Mouse (Mus musculus) kidney, embryonic 15.5 days (tissue): ENCODE results near the gene Znrf2. TPM values are rescaled to one million over a fixed set of nuclear protein-coding genes. Genes with fewer than 3 reads are reported as not detected.
"Not testable (repeated sequence)": the region's sequence is repeated elsewhere in the genome, so short reads cannot be mapped to it uniquely, and the experiment has no call there.

Experiments used
- ATAC-seq: fragments of 200-750 bp; cut with Nextera tagmentation; replicated peaks from 2 replicates; pipeline ENCODE4 v1.8.0; 2017; ENCODE audit warnings: moderate TSS enrichment; ENCODE audit not compliant: low FRiP score
- H3K27ac ChIP-seq: fragments of 300-500 bp; sonication (generic); 2 replicates; pipeline ENCODE4 v1.5.1; 2015; ENCODE audit warnings: mild to moderate bottlenecking, inconsistent platforms
- H3K27me3 ChIP-seq: fragments of 300-500 bp; sonication (generic); 2 replicates; pipeline ENCODE4 v1.6.1; 2015; ENCODE audit warnings: inconsistent platforms
- H3K36me3 ChIP-seq: fragments of 300-500 bp; sonication (generic); 2 replicates; pipeline ENCODE4 v1.6.1; 2015; ENCODE audit warnings: inconsistent platforms
- H3K4me1 ChIP-seq: fragments of 300-500 bp; sonication (generic); 2 replicates; pipeline ENCODE4 v1.6.1; 2015; ENCODE audit warnings: inconsistent platforms
- H3K4me2 ChIP-seq: fragments of 300-500 bp; sonication (generic); 2 replicates; pipeline ENCODE4 v1.6.1; 2015; ENCODE audit warnings: moderate library complexity, mild to moderate bottlenecking, inconsistent platforms
- H3K4me3 ChIP-seq: fragments of 300-500 bp; sonication (generic); replicated peaks from 2 replicates; pipeline ENCODE4 v1.5.1; 2015; ENCODE audit warnings: mild to moderate bottlenecking, inconsistent platforms
- H3K9ac ChIP-seq: fragments of 300-500 bp; sonication (generic); 2 replicates; pipeline ENCODE4 v1.6.1; 2015; ENCODE audit warnings: mild to moderate bottlenecking, inconsistent platforms
- H3K9me3 ChIP-seq: fragments of 300-500 bp; sonication (generic); replicated peaks from 2 replicates; pipeline ENCODE4 v1.6.1; 2016; ENCODE audit warnings: inconsistent platforms
- WGBS: fragments of 180-500 bp; shearing (Covaris S2); methylation state at CpG from one replicate; pipeline ENCODE4 v1.1.7; 2015; ENCODE audit warnings: mixed read lengths; 5-methylcytosine and 5-hydroxymethylcytosine counted together
- polyA plus RNA-seq: library from polyadenylated mRNA; unstranded; fragments of >200 nt; fragmentation: Nextera tagmentation; extraction: Ambion mirVana; gene quantifications from 2 replicates; pipeline ENCODE4 v1.2.1, GENCODE M21; 2015

Znrf2 gene
- polyA plus RNA-seq, 1 experiment from 2014 or later = 4.1 TPM

- ATAC-seq = peak; percentile 43; the same call in 1 of the 2 replicates
- Histone ChIP-seq H3K36me3 (no peaks in the 10 kb centered on the region), H3K27ac (no peak overlapping the region), H3K9ac (no peak overlapping the region), H3K4me2 (no peak overlapping the region), H3K4me3 (no peak overlapping the region), H3K4me1 (peaks cover 21% of the 10 kb centered on the region), H3K9me3 (no peaks in the 10 kb centered on the region), H3K27me3 (no peaks in the 10 kb centered on the region)
- WGBS = 61% methylated on average over 8 of the region's 8 CpGs
These were observed 14.5 kb downstream of the Znrf2 start for GRCm38 (mm10) chr6:54831069-54831720.

DNA sequence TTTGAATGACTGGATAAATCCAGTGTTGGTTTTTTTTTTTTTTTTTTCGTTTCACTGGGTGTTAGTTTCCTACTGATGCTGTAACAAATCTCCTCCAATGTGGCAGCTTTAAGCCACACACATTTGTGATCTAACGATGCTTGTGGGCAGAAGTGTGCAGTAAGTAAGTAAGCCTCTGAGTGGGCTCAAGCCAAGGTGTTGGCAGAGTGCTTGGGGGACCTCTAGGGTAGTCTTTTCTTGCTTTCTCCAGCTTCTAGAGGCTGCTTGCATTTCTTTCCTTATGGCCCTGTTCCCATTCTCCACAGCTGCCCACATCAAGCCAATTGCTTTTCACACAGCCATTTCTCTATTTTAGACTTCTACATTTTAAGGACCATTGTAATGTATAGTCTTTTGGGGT lies 16.7 kb downstream of the Znrf2 start:
- H3K4me1 ChIP-seq = peaks cover 21% of the 10 kb centered on the region
- 68% methylated on average over 2 of the region's 2 CpGs for WGBS
- no peak overlapping the region for H3K27ac ChIP-seq
- no peak overlapping the region for H3K9ac ChIP-seq
- no peaks in the 10 kb centered on the region for H3K27me3 ChIP-seq
- ATAC-seq = no peak
- no peak overlapping the region for H3K4me3 ChIP-seq
- H3K9me3 ChIP-seq = no peaks in the 10 kb centered on the region
- no peaks in the 10 kb centered on the region for H3K36me3 ChIP-seq
- H3K4me2 ChIP-seq = no peak overlapping the region

GRCm38 (mm10) chr6:54836666-54837065 lies 19.9 kb downstream of the Znrf2 start:
- Histone ChIP-seq H3K9ac (no peak overlapping the region), H3K4me1 (no peaks in the 10 kb centered on the region), H3K36me3 (no peaks in the 10 kb centered on the region), H3K27ac (no peak overlapping the region), H3K27me3 (no peaks in the 10 kb centered on the region), H3K4me3 (no peak overlapping the region), H3K4me2 (no peak overlapping the region), H3K9me3 (peaks cover 6% of the 10 kb centered on the region; the same call in 1 of the 2 replicates)
- no peak for ATAC-seq

GRCm38 (mm10) chr6:54841399-54841798 lies 24.7 kb downstream of the Znrf2 start:
- H3K4me3 ChIP-seq = no peak overlapping the region
- no peak for ATAC-seq
- no peaks in the 10 kb centered on the region for H3K36me3 ChIP-seq
- H3K27me3 ChIP-seq = no peaks in the 10 kb centered on the region
- H3K4me1 ChIP-seq = peaks cover 14% of the 10 kb centered on the region
- no peak overlapping the region for H3K9ac ChIP-seq
- H3K4me2 ChIP-seq = no peak overlapping the region
- peaks cover 6% of the 10 kb centered on the region; the same call in 1 of the 2 replicates for H3K9me3 ChIP-seq
- H3K27ac ChIP-seq = no peak overlapping the region

DNA sequence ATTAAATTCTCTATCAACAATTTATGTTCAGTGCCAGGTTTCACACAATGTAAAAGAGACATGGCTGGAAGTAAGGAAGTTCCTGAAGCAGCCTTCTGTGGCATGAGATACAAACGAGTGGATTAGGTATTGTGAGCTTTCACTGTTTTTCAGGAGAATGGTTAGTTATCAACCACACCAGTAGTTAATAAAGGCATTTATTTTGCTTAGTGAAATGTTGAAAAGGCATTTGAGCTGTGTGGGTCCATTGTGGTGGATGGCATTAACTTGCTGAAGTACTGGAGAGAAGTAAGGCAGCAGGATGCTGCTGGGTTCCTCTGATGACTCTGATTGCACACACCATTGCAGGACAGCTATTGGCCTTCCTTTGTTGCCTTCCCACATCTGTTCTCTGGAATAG lies 25.3 kb downstream of the Znrf2 start:
- no peak overlapping the region for H3K4me3 ChIP-seq
- H3K9me3 ChIP-seq = peaks cover 6% of the 10 kb centered on the region; the same call in 1 of the 2 replicates
- H3K36me3 ChIP-seq = no peaks in the 10 kb centered on the region
- 48% methylated on average over 1 of the region's 1 CpGs for WGBS
- no peak overlapping the region for H3K4me2 ChIP-seq
- H3K27me3 ChIP-seq = no peaks in the 10 kb centered on the region
- H3K4me1 ChIP-seq = peaks cover 14% of the 10 kb centered on the region
- no peak for ATAC-seq
- no peak overlapping the region for H3K9ac ChIP-seq
- H3K27ac ChIP-seq = no peak overlapping the region

- Histone ChIP-seq H3K4me1 (peaks cover 20% of the 10 kb centered on the region; the same call in 1 of the 2 replicates), H3K4me3 (no peak overlapping the region), H3K27ac (no peak overlapping the region), H3K27me3 (no peaks in the 10 kb centered on the region), H3K9me3 (no peaks in the 10 kb centered on the region), H3K36me3 (no peaks in the 10 kb centered on the region), H3K4me2 (no peak overlapping the region), H3K9ac (no peak overlapping the region)
- ATAC-seq = no peak
- WGBS = 65% methylated on average over 3 of the region's 3 CpGs
These were observed 31.8 kb downstream of the Znrf2 start for GRCm38 (mm10) chr6:54848546-54848945.

DNA sequence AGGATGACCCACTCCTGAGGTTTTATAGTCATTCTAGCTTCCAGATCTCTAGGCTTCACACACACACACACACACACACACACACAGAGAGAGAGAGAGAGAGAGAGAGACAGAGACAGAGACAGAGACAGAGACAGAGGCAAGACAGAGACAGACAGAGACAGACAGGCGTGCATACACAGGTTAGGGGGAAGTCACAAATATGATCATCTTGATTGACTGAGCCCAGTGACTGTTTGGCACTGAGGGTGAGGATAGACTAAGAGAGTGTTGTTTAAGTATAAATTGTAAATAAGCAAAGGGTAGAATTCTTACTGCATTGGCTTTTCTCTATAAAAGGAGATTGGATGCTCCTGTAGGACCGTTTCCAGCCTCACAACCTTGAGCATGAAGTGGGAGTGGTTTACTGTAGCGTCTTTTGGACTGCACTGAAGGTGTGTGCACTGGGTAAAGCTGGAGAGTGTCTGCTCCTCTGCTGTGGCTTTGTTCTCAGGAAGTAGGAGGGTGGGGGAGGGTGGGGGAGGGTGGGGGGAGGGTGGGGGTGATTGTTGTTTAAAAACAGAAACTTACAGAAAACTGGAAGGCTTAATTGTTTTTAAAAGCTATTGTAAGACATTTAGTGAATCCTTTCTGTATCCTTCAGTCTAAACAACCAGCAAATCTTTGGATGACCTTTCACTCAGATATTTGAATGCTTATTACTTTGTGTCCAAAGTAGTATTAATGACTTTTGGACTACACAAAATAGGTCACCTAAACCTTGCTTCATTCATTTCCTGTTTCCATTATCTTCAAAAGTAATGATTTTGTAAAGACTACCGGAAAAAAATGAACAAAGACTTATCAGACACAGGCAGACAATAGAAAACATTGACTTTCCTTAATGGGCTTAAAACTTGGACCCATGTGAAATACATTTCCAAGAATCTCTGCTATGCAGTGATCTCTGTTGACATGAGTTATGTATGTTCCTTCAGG lies 32.8 kb downstream of the Znrf2 start:
- no peaks in the 10 kb centered on the region for H3K9me3 ChIP-seq
- peaks cover 16% of the 10 kb centered on the region; the same call in 1 of the 2 replicates for H3K4me1 ChIP-seq
- no peak for ATAC-seq
- H3K27me3 ChIP-seq = no peaks in the 10 kb centered on the region
- H3K27ac ChIP-seq = no peak overlapping the region
- H3K4me3 ChIP-seq = no peak overlapping the region
- H3K9ac ChIP-seq = no peak overlapping the region
- WGBS = 40% methylated on average over 4 of the region's 4 CpGs
- H3K36me3 ChIP-seq = no peaks in the 10 kb centered on the region
- H3K4me2 ChIP-seq = no peak overlapping the region

GRCm38 (mm10) chr6:54851778-54852177 lies 35.1 kb downstream of the Znrf2 start:
- Histone ChIP-seq H3K9me3 (no peaks in the 10 kb centered on the region), H3K27me3 (no peaks in the 10 kb centered on the region), H3K4me2 (no peak overlapping the region), H3K27ac (no peak overlapping the region), H3K36me3 (no peaks in the 10 kb centered on the region), H3K4me3 (no peak overlapping the region), H3K4me1 (peaks cover 22% of the 10 kb centered on the region), H3K9ac (no peak overlapping the region)
- no peak for ATAC-seq
- WGBS = 59% methylated on average over 4 of the region's 4 CpGs

DNA sequence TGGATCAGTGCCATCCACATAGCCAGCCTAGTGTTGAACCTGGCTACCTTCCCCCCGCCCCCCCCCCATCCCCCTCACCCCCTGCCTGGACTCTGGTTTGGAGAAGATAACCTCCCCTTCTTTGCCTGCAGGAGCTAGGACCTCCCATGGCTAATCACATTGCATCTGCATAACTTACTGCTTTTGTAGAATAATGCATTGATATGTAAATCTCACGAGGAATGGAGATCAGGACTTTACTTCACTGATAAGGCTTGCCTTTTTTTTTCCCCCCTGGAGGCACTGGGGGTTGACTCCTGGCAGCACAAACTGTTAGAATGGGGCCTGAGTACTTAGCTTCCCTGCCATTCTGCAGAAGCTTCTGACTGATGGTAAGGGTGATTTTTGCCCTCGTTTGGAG lies 36.0 kb downstream of the Znrf2 start:
- ATAC-seq = 0 out of 2 replicates have a peak, but pooled peaks have one; percentile 4
- no peaks in the 10 kb centered on the region for H3K9me3 ChIP-seq
- WGBS = 31% methylated on average over 3 of the region's 3 CpGs
- H3K27ac ChIP-seq = no peak overlapping the region
- H3K4me3 ChIP-seq = no peak overlapping the region
- no peaks in the 10 kb centered on the region for H3K27me3 ChIP-seq
- peaks cover 22% of the 10 kb centered on the region for H3K4me1 ChIP-seq
- no peak overlapping the region for H3K9ac ChIP-seq
- no peak overlapping the region for H3K4me2 ChIP-seq
- H3K36me3 ChIP-seq = no peaks in the 10 kb centered on the region

DNA sequence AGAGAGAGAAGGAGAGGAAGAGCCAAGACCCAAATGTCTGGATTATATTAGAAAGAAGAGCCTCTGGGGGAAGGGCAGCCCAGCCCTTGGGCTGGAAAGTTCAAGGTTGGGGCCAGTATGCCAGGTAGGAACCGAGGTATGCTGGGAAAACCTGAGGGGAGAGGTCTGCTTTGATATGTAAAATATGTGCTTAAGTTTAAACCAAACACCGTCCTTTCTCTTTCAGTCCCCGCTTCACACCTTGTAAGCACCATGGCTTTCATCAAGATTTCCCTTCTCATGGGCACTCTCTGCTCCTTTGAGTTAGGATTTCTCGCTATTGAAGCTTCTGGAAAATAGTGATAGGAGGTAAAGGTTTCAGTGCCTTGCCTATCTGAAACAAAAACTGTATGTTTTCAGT lies 38.1 kb downstream of the Znrf2 start:
- 53% methylated on average over 4 of the region's 4 CpGs for WGBS
- Histone ChIP-seq H3K36me3 (no peaks in the 10 kb centered on the region), H3K4me3 (no peak overlapping the region), H3K9ac (no peak overlapping the region), H3K4me1 (peaks cover 20% of the 10 kb centered on the region), H3K4me2 (no peak overlapping the region), H3K27ac (no peak overlapping the region), H3K27me3 (no peaks in the 10 kb centered on the region), H3K9me3 (no peaks in the 10 kb centered on the region)
- ATAC-seq = no peak

DNA sequence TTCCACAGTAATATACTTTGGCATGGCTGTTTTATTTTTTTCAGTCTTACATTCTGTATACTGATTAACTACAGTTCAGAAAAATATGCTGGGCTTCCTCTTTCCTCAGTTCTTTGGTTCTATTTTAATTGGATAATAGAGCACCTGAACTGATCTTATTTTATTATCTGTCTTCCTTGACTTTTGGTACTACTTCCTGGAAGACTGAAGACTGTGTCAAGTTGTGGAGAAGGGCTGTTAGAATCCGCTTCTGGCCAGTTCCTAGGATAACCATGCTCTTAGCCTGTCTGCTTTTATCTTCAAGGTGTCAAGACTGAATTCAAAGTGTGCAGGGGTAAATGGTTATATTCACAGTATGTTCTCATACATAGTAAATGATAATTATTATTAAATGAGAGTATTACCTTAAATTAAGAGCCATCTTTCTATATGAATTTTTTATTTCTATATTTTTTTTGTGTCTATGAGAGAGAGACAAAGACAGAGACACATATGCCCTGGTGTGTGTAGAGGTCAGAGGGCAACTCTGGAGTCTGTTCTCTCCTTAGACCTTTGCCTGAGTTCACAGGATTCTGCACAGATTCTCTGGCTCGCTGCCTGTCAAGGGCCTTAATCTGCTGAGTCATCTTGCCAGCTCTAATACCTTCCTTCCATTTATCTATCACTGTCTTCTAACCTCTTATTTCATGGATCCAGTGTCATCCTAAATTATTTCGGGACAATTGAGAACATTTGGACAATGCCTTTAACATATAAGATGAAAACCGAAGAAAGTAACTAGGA lies 39.3 kb downstream of the Znrf2 start:
- Histone ChIP-seq H3K4me1 (peaks cover 20% of the 10 kb centered on the region), H3K9me3 (no peaks in the 10 kb centered on the region), H3K4me3 (no peak overlapping the region), H3K27ac (no peak overlapping the region), H3K27me3 (no peaks in the 10 kb centered on the region), H3K36me3 (no peaks in the 10 kb centered on the region), H3K9ac (no peak overlapping the region), H3K4me2 (no peak overlapping the region)
- 0 out of 2 replicates have a peak, but pooled peaks have one; percentile 18 for ATAC-seq
- 32% methylated on average over 4 of the region's 4 CpGs for WGBS

DNA sequence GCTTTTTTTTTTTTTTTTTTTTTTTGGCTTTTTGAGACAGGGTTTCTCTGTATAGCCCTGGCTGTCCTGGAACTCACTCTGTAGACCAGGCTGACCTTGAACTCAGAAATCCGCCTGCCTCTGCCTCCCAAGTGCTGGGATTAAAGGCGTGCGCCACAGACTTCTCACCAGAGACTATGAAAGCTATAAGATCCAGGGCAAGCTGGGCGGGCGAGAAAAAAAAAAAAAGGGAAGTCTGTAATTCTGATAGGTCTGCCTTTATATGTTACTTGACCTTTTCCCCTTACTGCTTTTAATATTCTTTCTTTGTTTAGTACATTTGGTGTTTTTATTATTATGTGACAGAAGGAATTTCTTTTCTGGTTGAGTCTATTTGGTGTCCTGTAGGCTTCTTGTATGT lies 42.4 kb downstream of the Znrf2 start:
- not testable (repeated sequence) for H3K27ac ChIP-seq, H3K27me3 ChIP-seq, H3K9ac ChIP-seq, ATAC-seq, H3K9me3 ChIP-seq, H3K4me2 ChIP-seq, H3K4me1 ChIP-seq, H3K36me3 ChIP-seq, H3K4me3 ChIP-seq
- 94% methylated on average over 5 of the region's 5 CpGs for WGBS
